Mouse (Mus musculus): ENCODE measurements around the gene H2-M10.2.
A peak's percentile ranks its signal among the peaks of the same experiment; 100 is the strongest.

H2-M10.2 gene

DNA sequence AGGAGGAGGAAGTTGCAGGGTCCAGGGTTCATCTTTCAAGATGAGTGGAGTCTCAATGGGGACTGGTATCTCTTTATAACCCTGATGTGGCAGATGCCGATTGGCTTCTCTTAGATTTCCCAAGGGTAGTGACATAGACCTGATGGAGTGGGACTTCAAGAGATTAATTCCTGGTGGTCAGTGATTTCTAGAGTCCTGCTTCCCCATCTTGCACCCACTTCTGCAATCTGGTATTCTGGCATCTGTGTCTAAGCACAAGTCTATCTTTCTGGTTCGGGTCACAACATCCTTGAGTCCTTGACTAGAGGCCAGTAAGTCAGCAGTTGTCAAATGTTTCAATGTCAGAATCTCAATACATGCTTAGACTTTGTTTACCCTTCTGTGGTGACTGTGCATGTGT lies at the start of gene H2-M10.2:
TSS of gene H2-M10.2 (minus strand) at position 101 of the 400 bp plus-strand sequence.
- no peak for DNase-seq (ENCODE audit: low spot score in 2 of 2)

- DNase-seq (ENCODE audit: low spot score in 2 of 2): no peak
Measured at GRCm38 (mm10) chr17:36326055-36326454, 39.8 kb upstream of the H2-M10.2 start, which contains the start of gene H2-M10.1. H2-M10.1 (minus strand) TSS chr17:36326155.

DNA sequence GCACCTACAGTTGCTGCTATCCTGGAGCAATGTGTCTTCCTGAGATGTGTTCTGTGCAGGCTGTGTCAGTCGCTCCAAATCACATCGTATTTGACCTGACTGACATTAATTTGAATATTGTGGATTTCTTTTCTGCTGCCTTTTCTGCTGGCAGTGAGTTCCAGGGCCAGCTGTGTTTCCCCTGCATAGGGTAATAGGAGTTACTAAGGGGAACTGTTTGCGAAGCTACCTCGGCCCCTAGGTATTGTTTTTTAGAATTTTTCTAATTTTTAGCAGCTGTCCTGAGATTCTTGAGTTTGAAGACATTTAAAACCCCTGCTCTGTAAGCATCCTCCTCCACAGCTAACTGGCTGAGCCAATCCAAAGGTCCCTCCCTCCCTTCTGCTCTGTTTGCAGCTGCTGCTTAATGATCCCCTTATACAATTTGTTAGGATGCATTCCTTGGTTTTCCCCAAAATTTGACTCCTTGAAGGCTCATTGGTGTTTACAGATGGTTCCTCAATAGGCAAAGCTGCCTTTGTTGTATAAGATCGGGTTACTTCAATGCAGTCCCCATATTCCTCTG lies 29.5 kb upstream of the H2-M10.2 start:
- no peak for DNase-seq (ENCODE audit: low spot score in 2 of 2)

- peak; percentile 56 to 61 for DNase-seq (ENCODE audit: low spot score in 2 of 2)
Measured at GRCm38 (mm10) chr17:36315041-36315688, 28.9 kb upstream of the H2-M10.2 start.

- peak in 1 of 2 experiments; percentile 1 for DNase-seq (ENCODE audit: low spot score in 2 of 2)
Measured at GRCm38 (mm10) chr17:36314511-36314910, 28.2 kb upstream of the H2-M10.2 start.

DNA sequence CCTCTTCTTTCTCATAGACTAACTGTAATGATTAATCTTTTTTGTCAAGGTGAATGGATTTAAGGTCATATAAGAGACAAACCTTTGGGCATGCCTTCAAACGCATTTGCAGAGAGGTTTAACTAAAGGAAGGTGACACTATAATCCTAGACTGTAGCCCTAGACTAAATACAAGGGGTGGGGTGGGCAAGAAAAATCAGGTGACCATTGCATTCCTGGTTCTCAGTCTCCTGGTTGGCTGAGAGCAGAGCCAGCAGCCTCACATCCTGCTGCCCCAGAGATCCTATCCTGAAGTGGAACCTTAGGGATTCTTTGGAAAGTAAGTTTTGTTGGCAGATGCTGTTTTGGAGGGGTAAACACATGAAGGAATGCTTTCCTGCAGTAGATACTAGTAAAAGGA lies 23.0 kb upstream of the H2-M10.2 start:
- DNase-seq (ENCODE audit: low spot score in 2 of 2): no peak

GRCm38 (mm10) chr17:36308855-36309254 lies 22.6 kb upstream of the H2-M10.2 start:
- DNase-seq (ENCODE audit: low spot score in 2 of 2): peak; percentile 52 to 62

DNA sequence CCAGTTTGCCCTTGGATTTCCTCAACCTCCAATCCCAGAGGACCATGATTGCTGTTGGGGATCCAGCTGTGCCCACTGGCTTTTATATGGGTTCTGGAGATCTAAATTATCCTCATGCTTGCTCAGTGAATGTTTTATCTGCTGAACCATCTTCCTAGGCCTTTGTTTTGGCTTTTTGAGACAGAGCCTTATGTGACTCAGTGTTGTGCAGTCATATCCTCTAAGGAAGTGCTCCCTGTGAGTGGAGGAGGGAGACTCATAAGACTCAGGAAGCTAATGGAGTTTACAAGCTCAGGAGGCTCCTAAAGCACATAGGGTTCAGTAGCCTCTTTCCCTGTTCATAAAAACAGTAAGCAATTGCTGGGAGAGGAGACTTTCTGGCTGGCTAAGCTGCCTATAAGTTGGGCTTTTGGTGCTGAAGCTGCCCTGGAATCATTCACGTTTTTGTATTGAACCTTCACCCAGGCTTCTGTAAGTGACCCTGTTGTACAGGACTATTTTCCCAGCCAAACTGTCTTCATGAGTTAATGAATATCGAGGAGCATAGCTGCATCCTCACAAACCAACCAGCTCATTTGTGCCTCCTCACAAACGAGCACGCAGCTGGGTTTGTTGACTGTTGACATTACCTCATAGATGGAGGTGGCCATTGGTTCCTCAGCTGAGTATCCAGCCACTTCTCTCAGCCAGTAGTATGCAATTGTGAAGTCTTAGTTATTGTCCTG lies 4.6 kb downstream of the H2-M10.2 start:
- no peak for DNase-seq (ENCODE audit: low spot score in 2 of 2)

DNA sequence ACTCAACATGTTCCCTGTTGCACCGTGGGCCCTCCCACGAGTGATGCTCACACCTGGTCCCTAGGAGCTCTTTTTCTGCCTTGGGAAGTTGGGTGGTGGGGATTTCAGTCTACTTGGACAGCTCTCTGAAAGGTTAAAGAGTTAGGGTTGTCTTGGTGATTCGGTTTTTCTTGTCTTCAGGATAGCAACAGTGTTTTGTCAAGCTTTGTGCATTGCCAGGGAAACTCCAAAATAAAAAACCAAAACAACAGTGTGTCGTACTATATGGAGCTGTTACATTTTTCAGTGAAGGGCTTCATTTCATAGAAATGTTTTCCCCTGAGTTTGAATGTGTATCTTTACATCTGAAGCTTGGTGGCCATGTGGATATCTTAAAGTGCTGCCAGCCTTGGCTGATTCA lies 11.5 kb downstream of the H2-M10.2 start:
- no peak for DNase-seq (ENCODE audit: low spot score in 2 of 2)

DNA sequence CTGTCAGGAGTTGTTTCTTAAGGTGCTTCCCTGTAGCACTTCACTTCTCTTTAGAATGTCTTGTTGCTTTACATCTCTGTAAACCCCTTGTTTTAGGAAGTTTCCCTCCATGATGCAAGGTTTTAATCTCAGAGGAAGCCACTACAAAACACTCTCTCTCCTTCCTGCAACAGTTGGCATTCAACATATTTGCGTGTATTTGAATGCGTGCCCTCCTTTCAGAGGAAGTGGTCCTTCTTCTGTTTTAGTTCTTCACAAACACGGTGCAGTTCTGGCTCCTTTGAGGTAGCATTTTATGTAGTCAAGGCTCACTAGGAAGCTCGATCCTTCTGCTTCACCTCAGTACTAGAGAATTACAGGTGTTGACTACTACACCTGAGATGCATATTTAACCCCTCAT lies 12.5 kb downstream of the H2-M10.2 start:
- DNase-seq (ENCODE audit: low spot score in 2 of 2): no peak

GRCm38 (mm10) chr17:36272643-36273366 lies 13.5 kb downstream of the H2-M10.2 start:
- no peak for DNase-seq (ENCODE audit: low spot score in 2 of 2)

GRCm38 (mm10) chr17:36271586-36272256 lies 14.6 kb downstream of the H2-M10.2 start, which contains the start of gene Trim39:
Trim39 (minus strand) TSS chr17:36272247.
- peak; percentile 76 to 78 for DNase-seq (ENCODE audit: low spot score in 2 of 2)

- DNase-seq (ENCODE audit: low spot score in 2 of 2): peak; percentile 86 to 88
Measured at GRCm38 (mm10) chr17:36270956-36271585, 15.2 kb downstream of the H2-M10.2 start.

GRCm38 (mm10) chr17:36265834-36266233 lies 20.5 kb downstream of the H2-M10.2 start:
- DNase-seq (ENCODE audit: low spot score in 2 of 2): peak; percentile 62 to 71

DNA sequence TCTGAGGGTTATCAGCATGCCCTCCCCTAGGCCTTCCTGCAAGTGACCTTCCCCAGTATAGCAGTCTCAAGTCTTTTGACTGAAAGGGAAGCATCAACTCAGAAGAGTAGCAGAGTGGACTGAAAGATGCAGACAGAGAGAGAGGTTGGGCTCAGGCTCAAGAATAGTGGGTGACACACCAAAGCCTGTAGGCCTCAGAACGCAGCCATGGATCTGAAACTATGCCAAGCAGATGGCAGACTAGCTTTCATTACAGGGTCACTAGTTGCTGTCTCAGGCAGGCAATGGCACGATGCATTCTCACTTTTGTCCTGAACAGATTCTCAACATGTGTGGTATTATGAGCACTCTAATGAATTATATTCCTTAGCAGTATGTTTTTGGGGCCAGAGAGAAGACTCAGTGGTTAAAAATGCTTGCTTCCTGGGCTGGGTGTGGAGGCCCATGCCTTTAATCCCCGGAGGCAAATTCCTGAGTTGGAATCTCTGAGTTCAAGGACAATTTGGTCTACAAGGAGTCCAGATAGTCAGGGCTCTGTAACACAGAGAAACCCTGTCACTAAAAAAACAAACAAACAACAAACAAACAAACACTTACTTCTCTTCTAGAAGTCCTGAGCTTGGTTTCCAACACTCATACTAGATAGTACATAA lies 21.9 kb downstream of the H2-M10.2 start:
- DNase-seq (ENCODE audit: low spot score in 2 of 2): no peak

DNA sequence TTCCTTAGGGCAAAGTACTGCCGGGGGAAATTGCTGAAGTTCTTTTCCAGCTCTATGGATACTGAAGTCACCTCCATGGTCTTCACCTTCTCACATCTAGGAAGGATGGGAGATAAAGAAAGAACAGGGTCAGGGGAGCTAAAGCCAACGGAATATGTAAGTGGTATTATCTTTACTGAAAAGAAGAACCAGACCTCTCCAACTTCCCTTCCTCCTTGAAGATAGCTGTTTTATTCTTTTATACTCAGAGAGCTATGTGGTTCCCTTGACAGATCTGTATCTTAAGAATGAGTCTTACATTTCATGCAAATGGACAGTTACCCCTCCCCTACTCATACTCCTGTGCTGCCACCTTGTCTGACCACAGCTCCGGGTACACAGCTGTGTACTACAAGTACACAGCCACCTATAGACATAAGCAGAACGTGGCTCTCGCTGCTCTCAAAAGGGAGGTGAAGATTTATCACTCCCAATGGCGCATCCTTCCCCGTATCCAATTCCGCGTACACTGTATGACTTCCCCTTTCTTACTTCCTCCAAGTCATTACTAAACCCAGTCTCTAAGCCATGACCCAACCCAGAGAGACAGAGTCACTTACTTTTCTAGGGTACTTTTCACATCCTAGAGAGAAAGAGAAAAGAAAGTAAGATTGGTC lies 24.7 kb downstream of the H2-M10.2 start:
- DNase-seq (ENCODE audit: low spot score in 2 of 2): peak in 1 of 2 experiments; percentile 21

DNA sequence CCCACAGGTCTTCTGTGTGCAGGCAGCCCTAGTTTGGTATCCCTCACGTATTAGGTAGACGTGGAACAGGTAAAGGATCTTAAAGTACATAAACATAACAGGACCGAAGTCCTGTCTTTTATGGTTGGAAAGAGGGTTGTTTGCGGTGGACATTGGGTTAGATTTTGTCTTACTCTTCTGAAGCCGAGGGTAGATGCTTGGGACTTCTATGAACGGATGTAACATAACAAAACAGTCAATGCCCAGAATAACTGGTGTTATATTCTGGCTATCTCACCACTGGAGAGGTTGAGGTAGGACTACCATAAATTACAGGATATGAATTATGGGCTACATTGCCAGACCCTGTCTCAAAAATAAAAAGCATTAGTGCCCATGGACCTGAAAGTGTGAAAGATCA lies 28.3 kb downstream of the H2-M10.2 start, which contains the start of gene Rpp21:
TSS of gene Rpp21 (minus strand) at position 101 of the 400 bp plus-strand sequence.
- no peak for DNase-seq (ENCODE audit: low spot score in 2 of 2)

GRCm38 (mm10) chr17:36257241-36257947 lies 28.9 kb downstream of the H2-M10.2 start:
- peak; percentile 78 for DNase-seq (ENCODE audit: low spot score in 2 of 2)

DNA sequence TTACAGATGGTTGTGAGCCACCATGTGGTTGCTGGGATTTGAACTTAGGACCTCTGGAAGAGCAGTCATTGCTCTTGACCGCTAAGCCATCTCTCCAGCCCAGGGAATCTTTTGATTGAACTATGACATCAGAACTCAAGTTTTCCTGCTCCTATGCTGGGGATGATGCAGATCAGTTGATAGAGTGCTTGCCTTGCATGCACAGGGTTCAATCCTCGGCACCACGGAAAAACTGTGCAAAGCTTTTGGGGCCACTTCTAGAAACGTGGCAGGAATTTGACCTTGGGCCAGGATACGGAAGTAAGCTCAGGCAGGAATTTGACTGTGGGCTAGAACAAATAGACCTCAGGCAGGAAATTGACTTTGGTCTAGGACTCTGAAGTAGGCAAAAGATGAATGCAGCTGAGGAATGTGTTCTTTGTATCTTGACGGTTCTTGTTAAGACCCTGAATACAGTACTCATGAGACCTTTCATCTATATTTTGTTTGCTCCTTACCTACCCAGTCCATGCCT lies 33.1 kb downstream of the H2-M10.2 start:
- no peak for DNase-seq (ENCODE audit: low spot score in 2 of 2)

Data from spleen, postnatal 36 days (tissue).